ENCODE assay signal across 8 mouse cellular contexts in the genomic region with DNA sequence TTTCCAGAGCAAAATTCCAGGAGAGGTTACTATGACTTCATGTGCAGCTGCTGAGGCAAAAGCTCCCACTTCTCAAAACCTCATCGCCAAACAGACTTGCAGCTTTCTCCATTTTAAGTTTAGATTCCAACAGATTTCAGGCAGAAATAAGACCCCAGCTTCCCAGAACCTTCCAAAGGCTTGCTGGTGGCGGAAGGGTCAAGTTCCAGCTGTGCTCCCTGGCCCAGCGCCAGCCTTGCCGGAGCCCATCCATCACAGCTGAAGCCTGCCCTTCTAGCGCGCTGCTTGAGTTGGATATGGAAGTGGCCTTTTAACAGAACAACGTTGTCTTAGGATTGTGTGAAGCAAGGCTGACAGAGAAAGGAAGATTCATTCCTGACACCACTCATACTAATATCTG.
DNase-seq lines count a peak whose midpoint lies in the region; ATAC-seq lines count a peak whose summit lies in the region.

No protein-coding gene starts in this region.

- no peaks in the 10 kb centered on the region for H3K36me3 ChIP-seq in lung, embryonic 15.5 days
- no peaks in the 10 kb centered on the region for H3K36me3 ChIP-seq in hindbrain, embryonic 16.5 days (ENCODE audit: control insufficient read depth, insufficient read depth, low read length)
- H3K36me3 ChIP-seq in midbrain, embryonic 15.5 days (replicated peaks) = no peaks in the 10 kb centered on the region

- no peaks in the 10 kb centered on the region for H3K9me3 ChIP-seq in lung, embryonic 15.5 days
- no peaks in the 10 kb centered on the region for H3K9me3 ChIP-seq in hindbrain, embryonic 16.5 days (ENCODE audit: control insufficient read depth, low read length)
- no peaks in the 10 kb centered on the region for H3K9me3 ChIP-seq in midbrain, embryonic 15.5 days

- no peaks in the 10 kb centered on the region for H3K27me3 ChIP-seq in lung, embryonic 15.5 days
- no peaks in the 10 kb centered on the region for H3K27me3 ChIP-seq in hindbrain, embryonic 16.5 days (replicated peaks; ENCODE audit: control insufficient read depth, insufficient read depth, low read length)
- no peaks in the 10 kb centered on the region for H3K27me3 ChIP-seq in midbrain, embryonic 15.5 days (replicated peaks)

- DNase-seq in adrenal gland, postnatal 14 days = peak; percentile 23
- no peak for DNase-seq in adrenal gland, postnatal 4 days (ENCODE audit: low spot score in 2 of 2)
- DNase-seq in lung, postnatal 36 days = no peak
- no peak for DNase-seq in frontal cortex, postnatal 14 days (ENCODE audit: low spot score in 2 of 2)
- no peak for DNase-seq in cerebellum, adult 9-10 months

- H3K27ac ChIP-seq in lung, embryonic 15.5 days = no peak overlapping the region
- no peak overlapping the region for H3K27ac ChIP-seq in hindbrain, embryonic 16.5 days (ENCODE audit: low read depth, low read length)
- H3K27ac ChIP-seq in midbrain, embryonic 15.5 days = 0 out of 2 replicates have a peak overlapping the region, but pooled peaks have one; percentile 47

- H3K9ac ChIP-seq in lung, embryonic 15.5 days = no peak overlapping the region
- H3K9ac ChIP-seq in hindbrain, embryonic 16.5 days (ENCODE audit: low read depth, low read length) = no peak overlapping the region
- no peak overlapping the region for H3K9ac ChIP-seq in midbrain, embryonic 15.5 days

- H3K4me3 ChIP-seq in lung, embryonic 15.5 days = no peak overlapping the region
- H3K4me3 ChIP-seq in hindbrain, embryonic 16.5 days (ENCODE audit: low read length) = no peak overlapping the region
- no peak overlapping the region for H3K4me3 ChIP-seq in midbrain, embryonic 15.5 days

- peaks cover 10% of the 10 kb centered on the region; the same call in 1 of the 2 replicates for H3K4me1 ChIP-seq in lung, embryonic 15.5 days
- peaks cover 5% of the 10 kb centered on the region; the same call in 1 of the 2 replicates for H3K4me1 ChIP-seq in hindbrain, embryonic 16.5 days (ENCODE audit: control insufficient read depth, insufficient read depth, low read depth, low read length)
- peaks cover 11% of the 10 kb centered on the region for H3K4me1 ChIP-seq in midbrain, embryonic 15.5 days

- H3K4me2 ChIP-seq in lung, embryonic 15.5 days = no peak overlapping the region
- H3K4me2 ChIP-seq in hindbrain, embryonic 16.5 days (ENCODE audit: low read length) = no peak overlapping the region
- no peak overlapping the region for H3K4me2 ChIP-seq in midbrain, embryonic 15.5 days

- ATAC-seq in lung, embryonic 15.5 days (ENCODE audit: borderline replicate concordance, extremely low read depth, low FRiP score, low TSS enrichment) = peak; percentile 75
- ATAC-seq in hindbrain, embryonic 16.5 days = peak; percentile 42; the same call in 1 of the 2 replicates
- ATAC-seq in midbrain, embryonic 15.5 days (replicated peaks) = no peak

- WGBS in lung, embryonic 15.5 days = 5% methylated on average over 7 of the region's 7 CpGs
- 17% methylated on average over 7 of the region's 7 CpGs for WGBS in hindbrain, embryonic 16.5 days
- 24% methylated on average over 7 of the region's 7 CpGs for WGBS in midbrain, embryonic 15.5 days
